Mouse (Mus musculus): ENCODE results near the gene Clip1. TPM values are rescaled to one million over a fixed set of nuclear protein-coding genes. Genes with fewer than 3 reads are reported as not detected.

The Clip1 gene
- total and polyA plus RNA-seq, 2 experiments from 2014 or later: 73.1 to 102 TPM

- Histone ChIP-seq H3K27ac (ENCODE audit: low read depth, low read length) (no peak overlapping the region), H3K9me3 (ENCODE audit: low read length) (no peaks in the 10 kb centered on the region), H3K4me1 (ENCODE audit: insufficient read depth) (no peaks in the 10 kb centered on the region), H3K9ac (no peak overlapping the region), H3K27me3 (ENCODE audit: insufficient read depth, low read length) (no peaks in the 10 kb centered on the region), H3K36me3 (ENCODE audit: insufficient read depth) (peaks cover 72% of the 10 kb centered on the region), H3K4me2 (ENCODE audit: low read depth) (no peak overlapping the region), H3K4me3 (ENCODE audit: low read depth, low read length) (no peak overlapping the region)
- DNase-seq: no peak
- no peak for ATAC-seq
- no peak for TF ChIP-seq CTCF (IDR thresholded peaks at IDR 0.05; ENCODE audit: low read depth)
- 87% methylated on average over 8 of the region's 8 CpGs for WGBS
Measured at GRCm38 (mm10) chr5:123530056-123530455, 154.4 kb downstream of the Clip1 start.

GRCm38 (mm10) chr5:123528641-123529040 is 155.8 kb downstream of the Clip1 start:
- 77% methylated on average over 7 of the region's 7 CpGs for WGBS
- DNase-seq (no peak), ATAC-seq (no peak)
- TF ChIP-seq CTCF (IDR thresholded peaks at IDR 0.05; ENCODE audit: low read depth): 0 out of 2 replicates have a peak, but pooled peaks have one; percentile 4
- Histone ChIP-seq H3K4me1 (ENCODE audit: insufficient read depth) (no peaks in the 10 kb centered on the region), H3K27me3 (ENCODE audit: insufficient read depth, low read length) (no peaks in the 10 kb centered on the region), H3K36me3 (ENCODE audit: insufficient read depth) (peaks cover 61% of the 10 kb centered on the region), H3K27ac (ENCODE audit: low read depth, low read length) (no peak overlapping the region), H3K4me2 (ENCODE audit: low read depth) (no peak overlapping the region), H3K4me3 (ENCODE audit: low read depth, low read length) (no peak overlapping the region), H3K9me3 (ENCODE audit: low read length) (no peaks in the 10 kb centered on the region), H3K9ac (no peak overlapping the region)

Other genes with a start within 250 kb of the Clip1 start
- 0.69 and 1.5 TPM in 2 replicates for gene Lrrc43, start 195.3 kb downstream of the Clip1 start, total RNA-seq (2014; rRNA removed)
- gene Lrrc43, start 195.3 kb downstream of the Clip1 start, polyA plus RNA-seq (2015; fragmentation: Nextera tagmentation; extraction: Ambion mirVana): 0.62 and 1.3 TPM in 2 replicates
- gene Il31, start 195.1 kb downstream of the Clip1 start, total RNA-seq (2014; rRNA removed): not detected in 2 replicates
- not detected in 2 replicates for gene Il31, start 195.1 kb downstream of the Clip1 start, polyA plus RNA-seq (2015; fragmentation: Nextera tagmentation; extraction: Ambion mirVana)
- gene B3gnt4, start 174.2 kb downstream of the Clip1 start, total RNA-seq (2014; rRNA removed): 2.2 and 2.5 TPM in 2 replicates
- 1.3 and 1.7 TPM in 2 replicates for gene B3gnt4, start 174.2 kb downstream of the Clip1 start, polyA plus RNA-seq (2015; fragmentation: Nextera tagmentation; extraction: Ambion mirVana)
- gene Diablo, start 160.4 kb downstream of the Clip1 start, total RNA-seq (2014; rRNA removed): 71.6 and 73.2 TPM in 2 replicates
- gene Diablo, start 160.4 kb downstream of the Clip1 start, polyA plus RNA-seq (2015; fragmentation: Nextera tagmentation; extraction: Ambion mirVana): 94.3 and 97.6 TPM in 2 replicates
- 0.69 and 3.7 TPM in 2 replicates for gene Gm49027, start 159.1 kb downstream of the Clip1 start, total RNA-seq (2014; rRNA removed)
- gene Gm49027, start 159.1 kb downstream of the Clip1 start, polyA plus RNA-seq (2015; fragmentation: Nextera tagmentation; extraction: Ambion mirVana): 4.1 and 4.4 TPM in 2 replicates
- gene Vps33a, start 111.6 kb downstream of the Clip1 start, total RNA-seq (2014; rRNA removed): 53.6 and 63.1 TPM in 2 replicates
- gene Vps33a, start 111.6 kb downstream of the Clip1 start, polyA plus RNA-seq (2015; fragmentation: Nextera tagmentation; extraction: Ambion mirVana): 34.2 and 43.2 TPM in 2 replicates
- 25.8 and 32.1 TPM in 2 replicates for gene Zcchc8, start 36.5 kb upstream of the Clip1 start, total RNA-seq (2014; rRNA removed)
- gene Zcchc8, start 36.5 kb upstream of the Clip1 start, polyA plus RNA-seq (2015; fragmentation: Nextera tagmentation; extraction: Ambion mirVana): 39.8 and 54.1 TPM in 2 replicates
- gene Rsrc2, start 64.8 kb upstream of the Clip1 start, total RNA-seq (2014; rRNA removed): 97.4 and 118 TPM in 2 replicates
- gene Rsrc2, start 64.8 kb upstream of the Clip1 start, polyA plus RNA-seq (2015; fragmentation: Nextera tagmentation; extraction: Ambion mirVana): 122 and 126 TPM in 2 replicates
- 2.9 and 12.1 TPM in 2 replicates for gene Kntc1, start 65.1 kb upstream of the Clip1 start, total RNA-seq (2014; rRNA removed)
- gene Kntc1, start 65.1 kb upstream of the Clip1 start, polyA plus RNA-seq (2015; fragmentation: Nextera tagmentation; extraction: Ambion mirVana): 1.7 and 3.3 TPM in 2 replicates
- gene Hcar2, start 180.9 kb upstream of the Clip1 start, total RNA-seq (2014; rRNA removed): not detected in 2 replicates
- gene Hcar2, start 180.9 kb upstream of the Clip1 start, polyA plus RNA-seq (2015; fragmentation: Nextera tagmentation; extraction: Ambion mirVana): not detected in 2 replicates
- gene Hcar1, start 195.4 kb upstream of the Clip1 start, total RNA-seq (2014; rRNA removed): 0.62 and 1.00 TPM in 2 replicates
- 0.60 and 0.61 TPM in 2 replicates for gene Hcar1, start 195.4 kb upstream of the Clip1 start, polyA plus RNA-seq (2015; fragmentation: Nextera tagmentation; extraction: Ambion mirVana)
- 25.2 and 25.3 TPM in 2 replicates for gene Denr, start 222.6 kb upstream of the Clip1 start, total RNA-seq (2014; rRNA removed)
- 128 and 130 TPM in 2 replicates for gene Denr, start 222.6 kb upstream of the Clip1 start, polyA plus RNA-seq (2015; fragmentation: Nextera tagmentation; extraction: Ambion mirVana)
- gene Gm43518, start 242.8 kb upstream of the Clip1 start, total RNA-seq (2014; rRNA removed): 0.38 and 0.57 TPM in 2 replicates
- 0.30 and 1.2 TPM in 2 replicates for gene Gm43518, start 242.8 kb upstream of the Clip1 start, polyA plus RNA-seq (2015; fragmentation: Nextera tagmentation; extraction: Ambion mirVana)
- gene Ccdc62, start 246.1 kb upstream of the Clip1 start, total RNA-seq (2014; rRNA removed): 3.6 and 3.7 TPM in 2 replicates
- gene Ccdc62, start 246.1 kb upstream of the Clip1 start, polyA plus RNA-seq (2015; fragmentation: Nextera tagmentation; extraction: Ambion mirVana): 3.3 and 3.7 TPM in 2 replicates

Measured in forebrain, postnatal 0 days (tissue).